ENCODE assay signal across 18 mouse cellular contexts in genomic region chr13:35447661-35448060, GRCm38 (mm10).
"Had no signal": no experiment of that assay in that cellular context is flagged by ENCODE, and none has a peak within 500 bp of the region (broad histone marks: within the 10 kb centered on the region; RNA-seq: fewer than 3 reads in every experiment).

No protein-coding gene starts in this region.

- H3K27ac ChIP-seq: lung, embryonic 15.5 days; macrophage; midbrain, embryonic 10.5 days; midbrain, embryonic 12.5 days; neural tube, embryonic 12.5 days; stomach, embryonic 15.5 days; stomach, postnatal 0 days had no signal

- DNase-seq: liver, postnatal 0 days; lung, adult 2 months; lung, postnatal 14 days; lung, postnatal 36 days; midbrain, embryonic 14.5 days; right cerebral cortex, postnatal 14 days; thymus, adult 2 months; thymus, postnatal 25 days; thymus, postnatal 4 days had no signal

- H3K27me3 ChIP-seq: lung, embryonic 15.5 days; midbrain, embryonic 12.5 days; neural tube, embryonic 12.5 days; stomach, embryonic 15.5 days had no signal

- H3K4me3 ChIP-seq: lung, embryonic 15.5 days; midbrain, embryonic 10.5 days; midbrain, embryonic 12.5 days; neural tube, embryonic 12.5 days; stomach, embryonic 15.5 days had no signal

- H3K4me1 ChIP-seq: lung, embryonic 15.5 days; midbrain, embryonic 10.5 days; midbrain, embryonic 12.5 days; neural tube, embryonic 12.5 days; stomach, embryonic 15.5 days had no signal

- H3K36me3 ChIP-seq: lung, embryonic 15.5 days; midbrain, embryonic 10.5 days; midbrain, embryonic 12.5 days; neural tube, embryonic 12.5 days; stomach, embryonic 15.5 days had no signal

- H3K9me3 ChIP-seq: lung, embryonic 15.5 days; midbrain, embryonic 10.5 days; midbrain, embryonic 12.5 days; neural tube, embryonic 12.5 days; stomach, embryonic 15.5 days had no signal

- ATAC-seq: liver, postnatal 0 days; lung, postnatal 0 days; midbrain, embryonic 16.5 days had no signal

- H3K9ac ChIP-seq: liver, postnatal 0 days; lung, embryonic 15.5 days; midbrain, embryonic 12.5 days; neural tube, embryonic 12.5 days; stomach, embryonic 15.5 days had no signal
